Mouse (Mus musculus) B cell, adult 62 days (primary cell): ENCODE measurements around the gene Ptpn23. TPM values are rescaled to one million over a fixed set of nuclear protein-coding genes. Genes with fewer than 3 reads are reported as not detected.

Source experiments
- total RNA-seq: library from RNA; stranded (reverse); gene quantifications from 4 replicates; pipeline ENCODE4 v1.2.4, GENCODE M21; 2023

Gene Ptpn23
- total RNA-seq, result 154 to 174 TPM (median 164 TPM) in 4 replicates

GRCm38 (mm10) chr9:110408099-110408773 lies at the start of gene Ptpn23:
TSS of gene Ptpn23 (minus strand) at chr9:110408213.

GRCm38 (mm10) chr9:110419511-110420112 lies 11.6 kb upstream of the Ptpn23 start, which contains the start of gene Ngp:
TSS of gene Ngp (plus strand) at chr9:110419747.

Other genes starting within 250 kb of the Ptpn23 start
- gene Cspg5, start 164.4 kb downstream of the Ptpn23 start, total RNA-seq, result 2.9 to 3.4 TPM (median 3.2 TPM) in 4 replicates
- gene Elp6, start 103.0 kb downstream of the Ptpn23 start, total RNA-seq, result 7.4 to 9.7 TPM (median 8.0 TPM) in 4 replicates
- 69.3 to 87.5 TPM (median 75.0 TPM) in 4 replicates for gene Scap, start 74.9 kb downstream of the Ptpn23 start, total RNA-seq
- 2.3 to 3.3 TPM (median 2.7 TPM) in 4 replicates for gene Ngp, start 11.5 kb upstream of the Ptpn23 start, total RNA-seq
- 49.0 to 52.0 TPM (median 50.9 TPM) in 4 replicates for gene Klhl18, start 68.5 kb upstream of the Ptpn23 start, total RNA-seq
- gene Kif9, start 68.7 kb upstream of the Ptpn23 start, total RNA-seq, result 2.7 to 3.7 TPM (median 3.2 TPM) in 4 replicates
- gene Setd2, start 124.4 kb upstream of the Ptpn23 start, total RNA-seq, result 215 to 230 TPM (median 227 TPM) in 4 replicates
- 1.6 to 4.4 TPM (median 2.6 TPM) in 4 replicates for gene Nradd, start 216.2 kb upstream of the Ptpn23 start, total RNA-seq
- gene Nbeal2, start 245.9 kb upstream of the Ptpn23 start, total RNA-seq, result 36.1 to 45.8 TPM (median 41.4 TPM) in 4 replicates
- gene Ccdc12, start 248.3 kb upstream of the Ptpn23 start, total RNA-seq, result 84.9 to 118 TPM (median 98.9 TPM) in 4 replicates